Mouse (Mus musculus) neural tube, postnatal 0 days (tissue): ENCODE measurements around the gene Commd6. TPM values are rescaled to one million over a fixed set of nuclear protein-coding genes. Genes with fewer than 3 reads are reported as not detected.

Source experiments
- polyA plus RNA-seq: library from polyadenylated mRNA; unstranded; fragments of >200 nt; fragmentation: Nextera tagmentation; extraction: Ambion mirVana; gene quantifications from 2 replicates; pipeline ENCODE4 v1.2.1, GENCODE M21; 2015

Gene Commd6
- polyA plus RNA-seq = 93.3 and 108 TPM in 2 replicates

DNA sequence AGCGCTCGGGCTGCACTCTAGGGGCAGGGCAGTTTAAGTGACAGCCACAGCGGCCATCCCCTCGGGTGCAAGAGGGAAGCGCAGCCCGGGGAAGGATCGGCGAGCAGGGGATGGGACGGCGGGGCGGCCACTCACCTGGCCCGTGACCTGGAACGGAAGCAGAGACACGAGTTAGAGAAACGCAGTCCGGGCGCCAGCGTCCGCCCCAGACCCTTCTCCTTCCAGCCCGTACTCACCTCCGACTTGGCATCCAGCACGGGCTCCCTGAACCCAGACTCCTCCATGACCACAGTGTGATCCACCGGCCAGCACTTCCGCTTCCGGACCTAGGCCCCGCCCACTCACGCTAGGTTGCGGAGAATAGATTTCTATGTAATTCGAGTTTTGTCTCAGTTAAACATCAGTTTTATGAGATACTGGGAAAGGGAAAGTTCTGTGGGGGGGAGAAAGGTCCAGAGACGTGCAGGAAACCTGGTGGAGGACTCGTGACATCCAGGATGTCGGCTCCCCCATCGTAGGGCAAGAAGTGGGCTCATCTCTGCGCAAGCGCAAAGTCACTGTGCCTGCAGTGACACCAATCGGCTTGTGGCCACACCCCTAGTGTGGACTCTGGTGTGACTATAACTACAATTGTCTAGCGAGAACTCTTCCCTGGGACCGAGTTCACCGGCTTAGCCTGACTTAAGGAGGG lies at the start of gene Commd6:
Gene Commd6, minus strand, starts transcription at position 534 of the 691 bp plus-strand sequence.

DNA sequence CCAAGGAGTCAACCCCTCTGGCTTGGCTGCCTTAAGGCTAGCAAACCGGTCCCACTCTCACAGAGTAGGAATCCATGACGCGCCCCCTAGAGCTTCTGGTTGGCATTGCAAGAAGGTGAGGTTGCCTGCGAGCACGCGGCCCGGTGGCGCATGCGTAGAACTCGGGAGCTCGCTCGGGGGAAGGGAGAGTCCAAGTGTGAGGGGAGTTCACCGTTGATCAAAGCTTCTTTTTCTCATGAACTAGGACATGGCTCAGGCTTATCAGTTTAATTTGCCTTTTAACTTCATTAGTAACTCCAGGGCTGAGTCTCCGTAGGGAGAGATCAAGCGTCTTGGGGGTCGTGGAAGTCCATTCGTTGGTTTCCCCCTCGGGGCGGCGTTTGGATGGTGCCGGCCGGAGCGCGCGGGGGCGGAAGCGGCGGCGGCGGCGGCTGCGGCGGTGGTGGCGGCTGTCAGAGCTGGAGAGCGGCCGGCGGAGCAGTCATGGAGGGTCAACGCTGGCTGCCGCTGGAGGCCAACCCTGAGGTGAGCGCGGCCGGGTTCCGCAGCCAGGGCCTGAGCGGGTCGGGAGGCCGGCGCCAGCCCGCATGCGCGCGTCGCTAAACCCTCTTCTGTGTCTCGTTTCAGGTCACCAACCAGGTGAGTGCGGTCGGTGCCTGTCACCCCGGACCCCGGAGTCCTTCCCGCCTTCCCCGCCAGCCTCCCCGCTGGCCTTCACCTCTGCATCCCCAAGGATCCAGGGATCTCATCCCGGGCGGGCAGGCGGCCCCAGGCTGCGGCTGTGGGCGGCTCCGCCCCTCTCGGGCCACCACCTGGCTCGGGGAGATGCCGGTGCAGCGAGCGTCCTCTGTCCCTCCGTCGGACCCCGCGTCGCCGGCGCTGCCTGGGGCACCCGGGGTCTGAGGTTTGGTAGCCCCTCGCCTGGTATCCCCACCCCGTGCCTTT lies 13.4 kb upstream of the Commd6 start, which contains the start of gene Uchl3:
Gene Uchl3, plus strand, starts transcription at position 387 of the 945 bp plus-strand sequence.

DNA sequence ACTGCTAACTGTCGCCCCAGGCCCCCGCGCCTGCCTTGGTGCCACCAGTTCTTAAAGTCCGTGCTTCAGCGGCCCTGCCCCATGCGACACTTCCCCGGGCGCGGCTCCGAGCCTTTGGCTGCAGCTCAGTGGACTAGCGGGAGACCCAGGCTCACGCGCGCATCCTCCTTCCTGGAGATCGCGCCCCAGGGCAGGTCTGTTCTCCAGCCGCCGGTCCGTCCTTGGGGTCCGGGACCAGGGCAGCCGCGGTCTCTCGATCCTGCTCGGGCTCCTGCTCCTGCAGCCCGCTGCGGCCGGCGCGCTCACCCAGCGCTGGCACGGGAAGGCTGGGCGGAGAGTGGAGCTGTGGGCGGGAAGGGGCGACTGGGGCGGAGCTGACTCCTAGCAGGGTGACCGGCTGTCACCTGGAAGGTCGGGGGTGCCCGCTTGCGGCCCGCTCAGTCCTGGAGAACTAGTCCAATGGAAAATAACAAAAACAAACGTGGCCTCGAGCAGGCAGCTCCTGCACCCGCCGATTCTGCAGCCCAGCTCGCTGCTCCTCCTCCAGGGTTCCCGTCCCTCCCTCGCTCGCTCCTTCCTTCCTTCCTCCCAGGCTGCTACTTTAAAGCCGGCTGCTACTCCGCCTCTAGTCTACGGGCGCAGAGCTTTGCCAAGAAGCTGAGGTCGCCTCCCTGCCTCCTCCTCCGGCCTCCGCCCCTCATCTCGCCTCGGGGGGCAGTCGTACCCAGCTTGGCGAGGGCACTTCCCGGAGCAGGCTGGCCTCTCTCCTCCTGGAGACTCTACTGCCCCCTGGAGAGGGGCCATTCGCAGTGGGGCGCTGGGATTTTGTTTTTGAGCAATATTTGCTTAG lies 31.7 kb downstream of the Commd6 start, which contains the start of gene Tbc1d4:
Gene Tbc1d4, minus strand, starts transcription at position 673 of the 850 bp plus-strand sequence.

Other genes starting within 250 kb of the Commd6 start
- gene Tbc1d4, start 31.5 kb downstream of the Commd6 start, polyA plus RNA-seq = 7.6 and 8.5 TPM in 2 replicates
- 220 and 225 TPM in 2 replicates for gene Uchl3, start 13.3 kb upstream of the Commd6 start, polyA plus RNA-seq
- 0.83 and 0.84 TPM in 2 replicates for gene Gm9922, start 89.1 kb upstream of the Commd6 start, polyA plus RNA-seq
- gene Lmo7, start 89.3 kb upstream of the Commd6 start, polyA plus RNA-seq = 1.6 and 1.8 TPM in 2 replicates